Mouse (Mus musculus) forebrain, embryonic 11.5 days (tissue): ENCODE measurements at regions not wholly inside any gene's neighbourhood (a gene's known extent, or its start where the extent isn't known, plus 50 kb on each side); places are given as distances from the start of the nearest gene placed in this dataset.

Experiments
- ATAC-seq: fragments of 200-750 bp; cut with Nextera tagmentation; replicated peaks from 2 replicates; pipeline ENCODE4 v1.8.0; 2017; ENCODE audit warnings: moderate TSS enrichment; ENCODE audit not compliant: low FRiP score
- DNase-seq: peaks from one replicate; pipeline ENCODE4 v3.0.0-alpha.2; 2017; ENCODE audit warnings: low spot score
- H3K27ac ChIP-seq: fragments of 300-500 bp; sonication (generic); 2 replicates; pipeline ENCODE4 v1.5.1; 2014; ENCODE audit warnings: low read depth, low read length
- H3K27me3 ChIP-seq: fragments of 300-500 bp; sonication (generic); 2 replicates; pipeline ENCODE4 v1.6.1; 2014; ENCODE audit warnings: mild to moderate bottlenecking, low read length, mixed read lengths; ENCODE audit not compliant: control insufficient read depth, insufficient read depth
- H3K36me3 ChIP-seq: fragments of 300-500 bp; sonication (generic); 2 replicates; pipeline ENCODE4 v1.6.1; 2014; ENCODE audit warnings: mild to moderate bottlenecking, low read length, moderate library complexity, mixed read lengths; ENCODE audit not compliant: control insufficient read depth, insufficient read depth
- H3K4me1 ChIP-seq: fragments of 300-500 bp; sonication (generic); replicated peaks from 2 replicates; pipeline ENCODE4 v1.6.1; 2014; ENCODE audit warnings: low read length, mixed read lengths; ENCODE audit not compliant: control insufficient read depth, insufficient read depth
- H3K4me2 ChIP-seq: fragments of 300-500 bp; sonication (generic); 2 replicates; pipeline ENCODE4 v1.6.1; 2014; ENCODE audit warnings: low read depth, mild to moderate bottlenecking, low read length, moderate library complexity, mixed read lengths; ENCODE audit not compliant: severe bottlenecking
- H3K4me3 ChIP-seq: fragments of 300-500 bp; sonication (generic); 2 replicates; pipeline ENCODE4 v1.5.1; 2014; ENCODE audit warnings: low read depth, low read length
- H3K9ac ChIP-seq: fragments of 300-500 bp; sonication (generic); 2 replicates; pipeline ENCODE4 v1.6.1; 2014; ENCODE audit warnings: low read length
- H3K9me3 ChIP-seq: fragments of 300-500 bp; sonication (generic); 2 replicates; pipeline ENCODE4 v1.6.1; 2016; ENCODE audit warnings: low read length, mixed read lengths; ENCODE audit not compliant: control insufficient read depth
- WGBS: fragments of 180-500 bp; shearing (Covaris S2); extraction: QIAGEN DNeasy Blood & Tissue Kit; methylation state at CpG from one replicate; pipeline ENCODE4 v1.1.7; 2014; 5-methylcytosine and 5-hydroxymethylcytosine counted together

DNA sequence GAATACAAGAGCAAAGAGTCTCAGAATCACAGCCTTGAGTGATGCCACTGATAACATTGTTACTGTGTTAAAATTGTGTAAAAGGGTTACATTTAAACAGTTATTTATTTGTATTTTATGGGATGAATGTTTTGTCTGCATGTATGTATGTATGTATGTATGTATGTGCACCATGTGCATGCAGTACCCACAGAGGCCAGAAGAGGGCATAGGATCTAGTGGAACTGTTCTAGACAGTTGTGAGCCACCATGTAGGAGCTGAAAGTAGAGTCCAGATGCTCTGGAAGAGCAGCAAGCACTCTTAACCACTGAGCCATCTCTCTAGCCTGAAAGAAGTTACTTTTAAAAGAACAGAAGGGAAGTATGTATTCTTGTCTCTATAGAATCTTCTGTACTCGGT lies 442.5 kb downstream of the Tmem132b start:
- Histone ChIP-seq H3K9ac (no peak overlapping the region), H3K27ac (no peak overlapping the region), H3K4me3 (no peak overlapping the region), H3K27me3 (no peaks in the 10 kb centered on the region), H3K4me2 (no peak overlapping the region), H3K4me1 (0 out of 2 replicates have a peak, but pooled peaks cover 2% of the 10 kb centered on the region), H3K36me3 (no peaks in the 10 kb centered on the region), H3K9me3 (no peaks in the 10 kb centered on the region; the same call in 1 of the 2 replicates)
- WGBS = 90% methylated on average over 1 of the region's 1 CpGs
- ATAC-seq = no peak
- DNase-seq = no peak

DNA sequence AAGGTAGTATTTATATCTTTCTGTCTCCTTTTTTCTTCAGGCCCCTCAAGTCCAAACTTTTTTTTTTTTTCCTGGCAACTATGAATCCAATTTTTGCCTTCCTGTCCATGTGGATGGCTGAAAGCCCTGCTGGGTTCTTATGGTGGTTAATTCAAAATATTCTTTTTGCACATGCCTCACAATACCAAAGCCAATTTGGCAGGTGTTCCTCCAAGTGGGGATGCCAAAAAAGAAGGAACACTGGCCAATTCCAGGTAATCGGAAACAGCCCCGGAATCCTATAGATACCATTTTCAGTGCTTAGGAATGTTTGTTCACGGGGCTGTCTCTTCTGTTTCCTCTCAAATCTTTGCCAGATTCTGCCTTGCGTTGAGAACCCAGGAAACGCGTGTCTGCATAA lies 448.2 kb downstream of the Tmem132b start:
- Histone ChIP-seq H3K4me2 (no peak overlapping the region), H3K4me3 (no peak overlapping the region), H3K36me3 (no peaks in the 10 kb centered on the region), H3K27ac (no peak overlapping the region), H3K4me1 (peaks cover 2% of the 10 kb centered on the region; the same call in 1 of the 2 replicates), H3K9ac (no peak overlapping the region), H3K9me3 (no peaks in the 10 kb centered on the region), H3K27me3 (no peaks in the 10 kb centered on the region)
- ATAC-seq (no peak), DNase-seq (no peak)
- 94% methylated on average over 6 of the region's 6 CpGs for WGBS

DNA sequence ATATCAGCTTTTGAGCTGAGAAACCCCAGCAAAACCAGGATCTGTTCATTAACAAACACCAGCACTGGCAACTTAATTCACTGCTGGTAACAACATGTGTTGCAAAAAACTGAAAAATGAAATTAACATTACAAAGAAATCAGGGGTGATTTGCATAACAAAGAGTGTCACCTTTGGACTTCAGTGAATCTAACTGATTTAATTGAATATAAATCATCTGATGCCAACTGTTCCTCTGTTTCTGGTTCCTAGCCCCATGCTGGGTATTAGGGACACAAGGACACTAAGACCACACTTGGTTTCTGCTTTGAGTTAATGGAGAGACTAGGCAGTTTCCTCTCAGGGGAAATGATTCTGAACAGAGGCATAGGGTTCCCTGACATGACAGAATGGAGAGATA lies 453.8 kb downstream of the Tmem132b start:
- ATAC-seq (no peak), DNase-seq (no peak)
- H3K27ac ChIP-seq = no peak overlapping the region
- no peak overlapping the region for H3K9ac ChIP-seq
- H3K4me3 ChIP-seq = no peak overlapping the region
- no peaks in the 10 kb centered on the region for H3K27me3 ChIP-seq
- H3K9me3 ChIP-seq = no peaks in the 10 kb centered on the region
- H3K4me1 ChIP-seq = no peaks in the 10 kb centered on the region; the same call in 1 of the 2 replicates
- H3K36me3 ChIP-seq = no peaks in the 10 kb centered on the region
- H3K4me2 ChIP-seq = no peak overlapping the region

DNA sequence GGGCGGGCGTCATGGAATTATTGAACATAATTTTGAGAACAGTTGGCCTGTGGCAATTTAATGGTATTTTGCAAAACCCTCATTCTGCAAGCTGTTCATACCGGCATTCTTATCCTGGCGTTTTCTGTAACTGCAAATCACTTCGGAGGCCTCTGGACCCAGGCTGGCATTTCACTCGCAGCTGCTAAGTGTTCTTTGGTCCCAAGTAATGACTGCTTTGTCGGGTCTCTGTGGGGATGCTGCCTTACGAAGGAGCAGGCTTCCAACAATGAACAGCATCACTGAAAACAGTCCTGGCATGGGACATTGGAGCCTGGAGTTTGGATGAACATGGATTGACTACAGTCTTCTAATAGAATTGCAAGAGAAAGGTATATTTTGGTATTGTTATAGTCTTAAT lies 465.6 kb downstream of the Tmem132b start:
- no peaks in the 10 kb centered on the region for H3K27me3 ChIP-seq
- no peaks in the 10 kb centered on the region; the same call in 1 of the 2 replicates for H3K4me1 ChIP-seq
- H3K36me3 ChIP-seq = no peaks in the 10 kb centered on the region
- WGBS = 28% methylated on average over 8 of the region's 8 CpGs
- H3K4me3 ChIP-seq = no peak overlapping the region
- ATAC-seq (no peak), DNase-seq (no peak)
- H3K9ac ChIP-seq = no peak overlapping the region
- H3K27ac ChIP-seq = no peak overlapping the region
- no peak overlapping the region for H3K4me2 ChIP-seq
- H3K9me3 ChIP-seq = no peaks in the 10 kb centered on the region; the same call in 1 of the 2 replicates

DNA sequence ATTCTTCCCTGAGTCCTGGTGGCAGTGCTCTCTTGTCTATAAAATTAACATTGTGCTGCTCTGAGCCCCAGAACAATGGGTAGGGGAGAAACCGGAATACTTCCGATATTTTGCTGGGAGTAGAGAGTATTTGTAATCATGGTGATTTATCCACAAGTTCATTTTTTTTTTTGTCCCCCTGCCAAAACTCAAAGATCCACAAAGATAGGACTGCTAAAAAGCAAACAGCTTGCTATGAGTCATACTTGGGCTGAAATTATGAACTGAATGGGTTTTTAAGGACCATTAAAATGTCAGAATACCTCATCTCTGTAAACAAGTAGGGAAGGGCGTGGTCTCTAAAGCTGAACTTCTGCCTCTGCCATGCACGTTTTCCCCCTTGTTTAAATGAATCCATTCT lies 476.3 kb downstream of the Tmem132b start:
- Histone ChIP-seq H3K9ac (no peak overlapping the region), H3K4me1 (no peaks in the 10 kb centered on the region), H3K4me3 (no peak overlapping the region), H3K9me3 (no peaks in the 10 kb centered on the region), H3K36me3 (no peaks in the 10 kb centered on the region), H3K4me2 (no peak overlapping the region), H3K27ac (no peak overlapping the region), H3K27me3 (no peaks in the 10 kb centered on the region)
- 78% methylated on average over 4 of the region's 4 CpGs for WGBS
- no peak for ATAC-seq
- no peak for DNase-seq

DNA sequence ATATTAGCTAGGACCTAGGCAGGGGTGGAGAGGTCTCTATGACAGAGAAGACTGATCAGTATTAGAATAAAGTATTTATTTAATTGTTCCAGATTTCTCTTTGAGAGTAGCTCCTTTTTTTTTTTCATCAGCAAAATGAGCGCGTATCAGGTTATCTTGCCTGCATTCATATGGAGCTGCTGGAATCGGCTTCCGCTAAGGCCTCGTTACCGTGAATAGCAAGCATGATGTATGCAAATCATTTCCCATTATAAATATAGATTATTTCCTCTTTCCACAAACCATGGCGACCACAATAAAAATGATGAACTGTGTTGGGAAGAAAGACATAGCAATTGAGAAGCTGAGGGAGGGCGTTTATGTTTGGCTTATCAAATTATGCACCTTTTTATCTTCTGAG lies 476.7 kb downstream of the Tmem132b start:
- DNase-seq = no peak
- no peak overlapping the region for H3K4me2 ChIP-seq
- H3K9ac ChIP-seq = no peak overlapping the region
- no peaks in the 10 kb centered on the region for H3K36me3 ChIP-seq
- no peak overlapping the region for H3K27ac ChIP-seq
- H3K4me3 ChIP-seq = no peak overlapping the region
- H3K9me3 ChIP-seq = no peaks in the 10 kb centered on the region
- no peaks in the 10 kb centered on the region for H3K4me1 ChIP-seq
- no peak for ATAC-seq
- WGBS = 81% methylated on average over 8 of the region's 8 CpGs
- H3K27me3 ChIP-seq = no peaks in the 10 kb centered on the region

DNA sequence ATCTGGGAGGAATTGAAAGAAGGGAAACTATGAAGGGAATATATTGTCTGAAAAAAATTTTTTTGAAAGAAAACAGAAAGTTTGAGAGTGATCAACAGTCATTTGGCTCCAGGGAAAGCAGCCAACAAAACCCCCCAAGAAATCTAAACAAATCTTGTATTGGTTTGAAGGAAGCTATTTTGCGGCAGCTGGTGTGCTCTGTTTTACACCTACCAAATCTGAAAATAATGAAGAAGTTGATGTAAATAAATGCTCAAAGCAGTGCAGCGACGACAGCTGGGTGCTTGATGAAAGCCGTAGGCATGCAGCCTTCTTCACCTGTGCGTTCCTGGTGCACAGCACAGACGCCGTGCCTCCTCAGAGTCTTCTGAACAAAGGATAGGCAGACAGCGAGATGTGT lies 488.2 kb downstream of the Tmem132b start:
- ATAC-seq = no peak
- H3K4me2 ChIP-seq = no peak overlapping the region
- DNase-seq = no peak
- no peak overlapping the region for H3K9ac ChIP-seq
- no peaks in the 10 kb centered on the region for H3K9me3 ChIP-seq
- no peaks in the 10 kb centered on the region for H3K36me3 ChIP-seq
- no peak overlapping the region for H3K27ac ChIP-seq
- H3K27me3 ChIP-seq = no peaks in the 10 kb centered on the region
- 89% methylated on average over 8 of the region's 8 CpGs for WGBS
- no peaks in the 10 kb centered on the region for H3K4me1 ChIP-seq
- H3K4me3 ChIP-seq = no peak overlapping the region

DNA sequence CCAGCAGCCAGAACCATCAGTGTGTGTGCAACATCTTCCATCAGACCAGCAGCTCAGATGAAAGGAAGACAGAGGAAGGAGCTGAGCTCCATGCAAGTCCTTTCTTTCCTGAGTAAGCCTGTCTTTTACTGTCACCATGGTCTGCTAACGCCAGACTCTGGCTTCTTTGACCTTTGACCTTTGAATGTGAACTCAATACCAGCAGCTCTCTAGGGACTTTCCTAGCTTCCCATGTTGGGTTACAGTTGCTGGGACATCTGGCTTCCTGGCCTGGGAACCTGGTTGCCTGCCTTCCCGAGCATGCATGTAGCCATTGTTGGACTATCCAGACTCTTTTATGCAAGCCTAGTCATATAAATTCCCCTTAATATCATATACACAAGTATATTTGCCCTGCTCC lies 492.3 kb downstream of the Tmem132b start:
- Histone ChIP-seq H3K27ac (no peak overlapping the region), H3K4me1 (no peaks in the 10 kb centered on the region), H3K4me3 (no peak overlapping the region), H3K4me2 (no peak overlapping the region), H3K36me3 (no peaks in the 10 kb centered on the region), H3K9ac (no peak overlapping the region), H3K9me3 (no peaks in the 10 kb centered on the region), H3K27me3 (no peaks in the 10 kb centered on the region)
- ATAC-seq (no peak), DNase-seq (no peak)
- 39% methylated on average over 2 of the region's 2 CpGs for WGBS

DNA sequence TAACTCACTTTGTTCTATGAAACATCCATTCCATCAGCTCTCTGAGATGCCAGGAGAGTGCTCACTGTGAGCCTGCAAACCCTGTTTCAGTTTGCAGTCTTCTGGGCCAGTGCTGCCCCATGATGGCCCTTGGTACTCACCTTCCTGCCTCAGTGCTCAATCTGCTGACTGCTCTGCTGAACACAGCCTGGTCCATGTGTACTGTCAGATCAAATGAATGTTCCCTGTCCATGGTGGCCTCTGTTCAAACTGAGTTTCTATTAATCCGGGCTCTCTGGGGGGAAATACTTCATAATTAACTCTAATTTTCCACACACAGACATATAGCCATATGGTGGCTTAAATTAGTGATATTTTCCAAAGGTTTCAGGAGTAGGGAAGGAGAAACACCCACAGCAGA lies 503.3 kb downstream of the Tmem132b start:
- no peak for ATAC-seq
- H3K27me3 ChIP-seq = no peaks in the 10 kb centered on the region
- 69% methylated on average over 1 of the region's 1 CpGs for WGBS

More for the DNA sequence above, 503.3 kb downstream of the Tmem132b start:
- Histone ChIP-seq H3K4me3 (no peak overlapping the region), H3K9me3 (no peaks in the 10 kb centered on the region), H3K36me3 (no peaks in the 10 kb centered on the region), H3K4me2 (no peak overlapping the region), H3K4me1 (peaks cover 7% of the 10 kb centered on the region; the same call in 1 of the 2 replicates), H3K27ac (no peak overlapping the region), H3K9ac (no peak overlapping the region)
- no peak for DNase-seq
